Mouse (Mus musculus) mouse trophoblast stem cell (cell line): Measurements from ENCODE around the gene C9orf72.

ENCODE experiments used
- in situ Hi-C, 2 experiments: fragments of 300-500 bp; cut with MseI, MboI; formaldehyde crosslinking; loops; 2 replicates in 1 of 2; 3 replicates in 1 of 2; pipeline ENCODE4 v1.15.1; 2025

C9orf72 gene

DNA sequence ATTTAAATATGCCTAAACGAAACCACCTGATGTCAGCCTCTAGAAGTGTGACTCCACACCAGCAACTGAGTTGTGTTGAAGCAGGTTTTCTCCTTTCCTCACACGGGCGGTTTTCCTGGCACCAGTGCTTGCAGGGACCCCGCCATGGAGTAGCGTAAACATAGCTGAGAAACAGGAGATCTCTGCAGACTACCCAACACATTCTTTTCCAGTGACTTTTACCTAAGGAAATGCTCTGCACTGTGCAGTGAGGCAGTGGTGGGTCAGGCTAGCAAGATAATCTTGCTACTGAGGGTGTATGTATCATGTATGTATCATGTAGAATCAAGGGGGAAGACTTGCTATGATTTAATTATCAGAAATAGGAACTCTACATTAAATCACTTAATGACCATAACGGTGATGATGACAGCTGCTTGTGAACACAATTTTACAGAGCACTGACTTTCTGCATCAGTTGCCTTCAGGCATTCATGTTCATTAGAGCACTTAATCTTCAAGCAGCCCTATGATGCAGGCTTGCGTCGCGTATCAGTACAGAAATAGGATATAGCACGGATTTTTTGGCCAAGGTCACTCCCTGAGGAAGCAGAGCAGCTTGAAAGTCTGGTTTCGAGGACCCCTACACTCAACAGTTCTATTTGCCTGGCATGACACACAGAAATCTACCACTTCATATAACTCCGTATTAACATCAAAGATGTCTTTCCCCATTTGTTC lies 47.9 kb downstream of the C9orf72 start:
- in situ Hi-C loops: no loop called here

DNA sequence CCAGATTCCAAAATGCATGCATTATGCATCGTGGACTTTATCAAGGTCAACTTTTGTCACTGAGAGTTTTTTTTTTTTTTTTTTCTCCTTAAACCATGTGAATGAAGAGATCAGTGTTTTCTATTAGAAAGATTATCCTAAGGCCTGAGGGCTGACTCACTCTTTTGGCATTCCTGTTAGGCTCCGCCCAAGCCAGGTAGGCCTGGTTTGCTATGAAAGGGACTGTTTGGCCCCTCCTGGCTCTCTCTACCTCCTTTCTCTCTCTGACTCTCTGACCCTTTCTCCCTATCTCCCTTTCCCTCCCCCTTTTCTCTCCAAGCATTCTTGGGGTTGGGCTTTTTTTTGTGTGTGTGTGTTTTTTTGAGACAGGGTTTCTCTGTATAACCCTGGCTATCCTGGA lies 50.4 kb downstream of the C9orf72 start:
- in situ Hi-C loops: no loop called here

DNA sequence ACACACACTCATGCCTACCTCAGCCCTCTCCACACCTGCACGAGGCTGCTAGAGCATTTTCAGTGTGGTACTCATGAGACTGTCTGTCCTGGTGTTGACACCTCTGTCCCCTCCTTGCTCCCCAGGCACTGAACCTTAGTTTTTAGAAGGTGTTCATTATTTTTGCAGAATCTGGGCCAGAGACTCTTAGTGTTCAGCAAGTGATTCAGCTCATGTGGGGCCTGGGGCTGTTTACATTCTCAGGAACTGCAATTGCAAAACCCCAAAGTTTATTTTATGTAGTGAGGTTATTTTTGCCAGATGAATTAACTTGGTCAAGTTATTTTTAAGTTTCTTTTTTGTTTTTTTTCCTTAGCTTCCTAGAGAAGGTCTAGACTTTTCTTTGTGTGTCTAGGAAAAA lies 52.4 kb downstream of the C9orf72 start:
- in situ Hi-C loops: no loop called here

- in situ Hi-C loops: no loop called here
Measured at GRCm38 (mm10) chr4:35172471-35172870, 53.5 kb downstream of the C9orf72 start.

GRCm38 (mm10) chr4:35169571-35170125 lies 56.3 kb downstream of the C9orf72 start:
- in situ Hi-C loops: no loop called here

DNA sequence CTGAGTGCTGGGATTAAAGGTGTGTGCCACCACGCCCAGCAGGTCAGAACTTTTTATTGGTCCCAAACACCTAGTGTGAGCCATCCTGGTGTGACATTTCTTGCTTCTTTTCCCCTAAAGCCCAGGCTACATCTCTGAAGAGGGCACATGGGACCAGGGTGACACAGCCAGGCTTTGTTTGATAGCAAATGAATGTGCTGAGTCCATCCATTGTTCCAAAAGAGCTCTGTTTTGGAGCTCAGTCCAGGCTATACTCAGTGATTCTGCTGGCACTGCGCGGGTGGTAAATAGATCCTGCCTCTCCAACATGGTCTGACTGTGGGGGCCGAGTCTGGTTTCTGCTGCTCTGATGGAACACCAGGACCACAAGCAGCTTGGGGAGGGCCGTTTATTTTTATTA lies 58.1 kb downstream of the C9orf72 start:
- in situ Hi-C loops: no loop called here

DNA sequence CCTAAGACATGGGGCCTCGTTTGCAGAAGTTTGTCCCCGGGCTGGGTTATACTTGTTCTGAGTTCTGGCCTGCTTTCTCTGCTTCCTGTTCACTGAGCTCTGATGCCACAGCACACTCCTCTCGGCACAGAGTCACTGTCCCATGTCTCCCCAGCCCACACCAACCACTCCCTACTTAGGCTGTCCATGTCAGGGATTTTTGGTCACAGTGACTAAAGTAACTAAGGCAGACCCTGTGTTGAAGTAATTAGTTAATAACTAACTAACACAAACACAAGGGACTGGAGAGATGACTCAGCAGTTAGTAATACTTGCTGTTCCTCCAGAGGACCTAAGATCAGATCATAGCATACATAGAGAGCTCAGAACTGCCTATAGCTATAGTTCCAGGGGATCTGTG lies 60.0 kb downstream of the C9orf72 start:
- in situ Hi-C loops: no loop called here

- in situ Hi-C loops: no loop called here
Measured at GRCm38 (mm10) chr4:35165275-35165674, 60.7 kb downstream of the C9orf72 start.

DNA sequence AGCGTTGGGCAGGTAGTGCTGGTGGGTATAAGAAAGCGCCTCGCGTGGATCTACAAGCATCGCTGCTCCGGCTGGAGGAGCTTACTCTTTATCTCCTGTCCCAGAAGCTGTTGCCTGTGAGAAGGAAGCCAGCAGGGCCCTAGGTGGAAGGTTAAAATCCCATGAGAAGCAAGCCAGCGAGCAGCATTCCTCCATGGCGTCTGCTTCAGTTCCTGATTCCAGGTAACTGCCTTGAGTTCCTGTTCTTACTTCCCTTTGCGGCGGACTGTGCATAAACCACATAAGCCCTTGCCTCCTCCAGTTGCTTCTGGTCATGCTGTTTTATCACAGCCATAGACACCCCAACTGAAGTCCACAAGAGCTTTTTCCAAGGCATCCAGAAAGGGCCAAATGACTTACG lies 68.2 kb downstream of the C9orf72 start:
- in situ Hi-C loops: loop anchor here in 1 of 2 experiments (10.0 kb wide), 1 partner anchor 203 kb away; no protein-coding TSS in a partner anchor

GRCm38 (mm10) chr4:35156751-35157611 lies 69.0 kb downstream of the C9orf72 start, which contains the start of gene Mob3b:
Mob3b (minus strand) TSS chr4:35157484.
- in situ Hi-C loops: loop anchor here in 1 of 2 experiments (10.0 kb wide), 1 partner anchor 202 kb away; no protein-coding TSS in a partner anchor

DNA sequence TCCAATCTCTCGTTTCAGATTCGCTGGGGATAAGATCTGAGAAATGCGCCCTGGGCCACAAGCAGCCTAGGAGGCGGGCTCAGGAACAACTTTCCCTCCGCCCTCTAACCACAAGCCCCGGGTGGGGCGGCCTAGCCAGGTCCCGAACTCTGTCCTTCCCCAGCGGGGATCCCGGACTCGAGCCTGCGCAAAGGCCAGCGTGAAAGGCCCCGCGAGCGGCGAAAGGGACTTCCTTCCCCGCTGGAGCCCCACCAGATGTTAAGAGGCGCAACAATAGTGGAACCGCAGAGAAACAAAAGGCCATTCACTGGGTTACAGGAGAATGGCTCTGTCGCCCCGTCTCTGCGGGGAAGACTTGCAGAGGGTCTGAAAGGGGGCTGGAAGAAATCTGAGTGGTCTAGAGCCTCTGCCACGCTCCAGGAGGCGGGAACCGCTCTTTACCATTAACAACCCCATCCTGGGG lies 69.8 kb downstream of the C9orf72 start:
- in situ Hi-C loops: loop anchor here in 1 of 2 experiments (10.0 kb wide), 1 partner anchor 201 kb away; no protein-coding TSS in a partner anchor

- in situ Hi-C loops: loop anchor here in 1 of 2 experiments (10.0 kb wide), 1 partner anchor 201 kb away; no protein-coding TSS in a partner anchor
Measured at GRCm38 (mm10) chr4:35155132-35155922, 70.6 kb downstream of the C9orf72 start.

- in situ Hi-C loops: loop anchor here in 1 of 2 experiments (10.0 kb wide), 1 partner anchor 199 kb away; no protein-coding TSS in a partner anchor
Measured at GRCm38 (mm10) chr4:35154051-35154450, 71.9 kb downstream of the C9orf72 start.

DNA sequence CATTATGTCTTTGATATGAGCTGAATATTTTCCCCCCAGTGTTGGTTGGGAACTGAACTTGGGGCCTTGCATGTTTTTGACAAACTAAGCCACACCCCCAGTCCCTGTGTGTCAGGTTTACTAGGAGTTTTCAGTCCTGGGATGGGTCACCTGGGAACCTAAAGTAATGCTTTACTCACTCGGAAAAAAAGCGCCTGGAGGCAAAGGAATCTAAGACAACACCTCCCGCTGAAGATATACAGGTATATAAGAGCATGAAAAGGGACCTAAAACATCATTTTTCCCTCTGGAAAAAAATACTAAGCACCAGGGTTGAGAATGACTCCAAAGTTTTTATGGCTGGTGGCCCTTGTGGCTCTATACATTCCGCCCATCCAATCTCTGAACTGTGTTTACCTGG lies 74.2 kb downstream of the C9orf72 start, which contains the start of gene Ifnk:
TSS of gene Ifnk (plus strand) at position 301 of the 400 bp plus-strand sequence.
- in situ Hi-C loops: loop anchor here in 1 of 2 experiments (10.0 kb wide), 1 partner anchor 197 kb away; no protein-coding TSS in a partner anchor

DNA sequence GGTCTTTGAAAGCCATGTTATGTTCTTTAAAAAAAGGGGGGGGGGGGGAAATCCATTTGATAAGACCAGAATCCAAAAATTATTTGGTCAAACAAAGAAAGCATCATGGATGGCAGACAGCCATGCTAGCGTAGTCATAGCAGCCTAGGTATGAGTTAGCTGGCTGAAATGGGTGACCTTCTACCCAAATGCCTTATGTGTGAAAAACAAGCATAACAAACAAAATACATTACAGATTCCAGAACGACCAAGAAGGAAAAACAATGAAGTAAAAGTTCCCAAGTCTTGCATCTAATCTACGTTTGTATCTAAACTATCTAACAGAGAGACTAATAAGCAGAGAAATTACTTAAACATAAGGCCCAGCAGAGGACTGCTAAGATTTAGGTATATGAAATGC lies 75.3 kb downstream of the C9orf72 start:
- in situ Hi-C loops: loop anchor here in 1 of 2 experiments (10.0 kb wide), 1 partner anchor 196 kb away; no protein-coding TSS in a partner anchor

- in situ Hi-C loops: no loop called here
Measured at GRCm38 (mm10) chr4:35148326-35148725, 77.6 kb downstream of the C9orf72 start.

GRCm38 (mm10) chr4:35146597-35146996 lies 79.4 kb downstream of the C9orf72 start:
- in situ Hi-C loops: no loop called here

DNA sequence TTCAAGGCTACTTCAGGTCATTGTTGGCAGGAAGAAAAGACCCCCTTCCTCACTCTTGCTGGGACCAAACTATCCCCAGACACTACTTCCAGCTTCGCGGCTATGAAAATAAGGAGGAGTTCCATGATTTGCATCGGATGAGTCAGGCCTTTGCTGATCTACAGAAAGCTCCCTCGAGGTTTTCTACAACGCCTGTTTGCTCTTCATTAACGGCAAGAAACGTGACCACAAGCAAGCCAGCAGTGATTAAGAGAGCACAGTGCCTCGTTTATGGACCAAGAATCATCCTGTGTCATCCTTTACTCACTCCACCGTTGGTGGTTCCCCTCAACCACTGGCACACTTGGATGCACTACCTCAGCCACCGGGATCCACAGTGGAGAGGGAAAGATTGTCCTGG lies 80.2 kb downstream of the C9orf72 start:
- in situ Hi-C loops: no loop called here

- in situ Hi-C loops: no loop called here
Measured at GRCm38 (mm10) chr4:35143472-35144102, 82.4 kb downstream of the C9orf72 start.
